Mouse (Mus musculus) heart, embryonic 11.5 days (tissue): Measurements from ENCODE around the gene Pitpnm1. TPM values are rescaled to one million over a fixed set of nuclear protein-coding genes. Genes with fewer than 3 reads are reported as not detected.

Source experiments
- ATAC-seq: fragments of 200-750 bp; cut with Nextera tagmentation; replicated peaks from 2 replicates; pipeline ENCODE4 v1.8.0; 2017; ENCODE audit warnings: moderate library complexity; ENCODE audit not compliant: insufficient number of reproducible peaks, low FRiP score, low TSS enrichment
- H3K27ac ChIP-seq: fragments of 300-500 bp; sonication (generic); 2 replicates; pipeline ENCODE4 v1.5.1; 2014; ENCODE audit warnings: mild to moderate bottlenecking, low read depth, low read length
- H3K27me3 ChIP-seq: fragments of 300-500 bp; sonication (generic); 2 replicates; pipeline ENCODE4 v1.6.1; 2014; ENCODE audit warnings: mild to moderate bottlenecking, low read length, mixed read lengths; ENCODE audit not compliant: control insufficient read depth, insufficient read depth
- H3K36me3 ChIP-seq: fragments of 300-500 bp; sonication (generic); 2 replicates; pipeline ENCODE4 v1.6.1; 2014; ENCODE audit warnings: mild to moderate bottlenecking, low read length, moderate library complexity, mixed read lengths; ENCODE audit not compliant: control insufficient read depth, insufficient read depth
- H3K4me1 ChIP-seq: fragments of 300-500 bp; sonication (generic); 2 replicates; pipeline ENCODE4 v1.6.1; 2014; ENCODE audit warnings: low read length; ENCODE audit not compliant: control insufficient read depth, insufficient read depth
- H3K4me2 ChIP-seq: fragments of 300-500 bp; sonication (generic); 2 replicates; pipeline ENCODE4 v1.6.1; 2014; ENCODE audit warnings: mild to moderate bottlenecking, moderate library complexity
- H3K4me3 ChIP-seq: fragments of 300-500 bp; sonication (generic); 2 replicates; pipeline ENCODE4 v1.5.1; 2014; ENCODE audit warnings: low read depth, low read length
- H3K9ac ChIP-seq: fragments of 300-500 bp; sonication (generic); 2 replicates; pipeline ENCODE4 v1.6.1; 2014; ENCODE audit warnings: mild to moderate bottlenecking, low read depth, low read length, moderate library complexity
- H3K9me3 ChIP-seq: fragments of 300-500 bp; sonication (generic); replicated peaks from 2 replicates; pipeline ENCODE4 v1.6.1; 2016; ENCODE audit warnings: low read length; ENCODE audit not compliant: control insufficient read depth
- WGBS: fragments of 180-500 bp; shearing (Covaris S2); extraction: QIAGEN DNeasy Blood & Tissue Kit; methylation state at CpG from one replicate; pipeline ENCODE4 v1.1.7; 2014; ENCODE audit not compliant: insufficient replicate concordance; 5-methylcytosine and 5-hydroxymethylcytosine counted together
- polyA plus RNA-seq: library from polyadenylated mRNA; unstranded; fragments of >200 nt; fragmentation: Nextera tagmentation; extraction: Ambion mirVana; gene quantifications from 2 replicates; pipeline ENCODE4 v1.2.1, GENCODE M21; 2014

Gene Pitpnm1
- polyA plus RNA-seq, 1 experiment from 2014 or later = 15.5 TPM

DNA sequence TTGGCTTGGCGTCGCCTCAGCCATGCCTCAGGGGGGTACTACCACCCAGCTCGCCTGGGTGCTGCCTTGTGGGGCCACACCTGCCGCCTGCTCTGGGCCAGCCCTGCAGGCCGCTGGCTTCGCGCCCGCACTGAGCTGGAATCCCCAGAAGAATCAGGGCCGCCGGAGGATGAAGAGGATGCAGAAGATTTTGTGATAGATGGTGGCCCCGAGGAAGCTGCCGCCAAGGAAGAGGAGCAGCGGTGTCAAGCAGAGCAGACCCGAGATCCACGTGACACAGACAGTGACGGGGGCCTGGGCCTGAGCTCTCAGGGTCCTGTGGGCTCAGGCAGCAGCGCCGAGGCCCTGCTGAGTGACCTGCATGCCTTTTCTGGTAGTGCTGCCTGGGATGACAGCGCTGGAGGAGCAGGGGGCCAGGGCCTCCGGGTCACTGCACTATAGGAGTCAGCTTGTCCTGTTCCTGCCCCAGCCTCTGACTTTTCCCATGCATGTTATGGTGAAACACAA, 56.3 kb downstream of the Pitpnm1 start:
- Histone ChIP-seq H3K4me2 (no peak overlapping the region), H3K9ac (no peak overlapping the region), H3K27ac (no peak overlapping the region), H3K36me3 (peaks cover 21% of the 10 kb centered on the region), H3K27me3 (no peaks in the 10 kb centered on the region), H3K4me1 (no peaks in the 10 kb centered on the region), H3K4me3 (no peak overlapping the region), H3K9me3 (no peaks in the 10 kb centered on the region)
- 66% methylated on average over 20 of the region's 20 CpGs for WGBS
- no peak for ATAC-seq

DNA sequence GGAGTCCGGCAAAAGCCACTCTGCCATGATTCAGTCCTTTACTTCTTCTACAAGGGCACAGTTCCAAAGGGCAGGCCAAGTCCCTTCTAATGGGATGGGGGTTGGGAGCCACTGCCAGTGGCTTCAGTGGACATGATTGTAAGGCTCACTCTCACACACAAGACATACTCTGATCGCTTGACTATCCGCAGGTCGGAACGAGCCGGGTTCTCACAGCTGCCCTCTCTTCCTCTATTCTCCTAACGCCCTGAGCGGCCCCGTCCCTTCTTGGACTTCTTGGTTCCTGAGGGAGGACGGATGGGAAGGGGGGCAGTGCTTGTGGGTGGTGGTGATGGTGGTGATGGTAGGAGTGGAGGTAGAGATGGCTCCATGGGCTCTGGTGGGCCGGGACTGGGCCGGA, 57.0 kb downstream of the Pitpnm1 start:
- Histone ChIP-seq H3K9ac (no peak overlapping the region), H3K27me3 (no peaks in the 10 kb centered on the region), H3K27ac (no peak overlapping the region), H3K4me3 (no peak overlapping the region), H3K36me3 (peaks cover 19% of the 10 kb centered on the region), H3K4me2 (no peak overlapping the region), H3K4me1 (no peaks in the 10 kb centered on the region), H3K9me3 (no peaks in the 10 kb centered on the region)
- no peak for ATAC-seq
- WGBS = 92% methylated on average over 12 of the region's 12 CpGs

DNA sequence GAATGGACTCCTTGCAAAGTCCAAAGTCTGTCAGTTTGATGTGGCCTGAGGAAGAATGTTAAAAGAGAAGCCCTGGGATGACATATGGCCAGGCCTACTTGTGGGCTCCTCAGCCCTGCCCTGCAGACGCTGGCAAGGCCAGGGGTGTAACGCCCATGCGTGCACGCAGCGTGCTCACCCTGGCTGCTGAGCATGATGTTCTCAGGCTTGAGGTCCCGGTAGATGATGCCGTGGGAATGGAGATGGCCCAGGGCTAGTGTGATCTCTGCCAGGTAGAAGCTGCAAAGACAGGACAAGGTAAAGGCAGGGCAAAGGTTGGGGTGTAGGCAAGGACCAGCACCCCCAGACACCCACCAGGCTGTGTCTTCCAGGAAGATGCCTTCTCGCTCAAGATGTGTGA, 59.3 kb downstream of the Pitpnm1 start:
- no peaks in the 10 kb centered on the region for H3K9me3 ChIP-seq
- H3K4me1 ChIP-seq = peaks cover 7% of the 10 kb centered on the region; the same call in 1 of the 2 replicates
- H3K4me3 ChIP-seq = no peak overlapping the region
- no peak overlapping the region for H3K4me2 ChIP-seq
- no peaks in the 10 kb centered on the region for H3K27me3 ChIP-seq
- no peak overlapping the region for H3K9ac ChIP-seq
- H3K36me3 ChIP-seq = peaks cover 13% of the 10 kb centered on the region
- 93% methylated on average over 8 of the region's 8 CpGs for WGBS
- no peak overlapping the region for H3K27ac ChIP-seq
- no peak for ATAC-seq

DNA sequence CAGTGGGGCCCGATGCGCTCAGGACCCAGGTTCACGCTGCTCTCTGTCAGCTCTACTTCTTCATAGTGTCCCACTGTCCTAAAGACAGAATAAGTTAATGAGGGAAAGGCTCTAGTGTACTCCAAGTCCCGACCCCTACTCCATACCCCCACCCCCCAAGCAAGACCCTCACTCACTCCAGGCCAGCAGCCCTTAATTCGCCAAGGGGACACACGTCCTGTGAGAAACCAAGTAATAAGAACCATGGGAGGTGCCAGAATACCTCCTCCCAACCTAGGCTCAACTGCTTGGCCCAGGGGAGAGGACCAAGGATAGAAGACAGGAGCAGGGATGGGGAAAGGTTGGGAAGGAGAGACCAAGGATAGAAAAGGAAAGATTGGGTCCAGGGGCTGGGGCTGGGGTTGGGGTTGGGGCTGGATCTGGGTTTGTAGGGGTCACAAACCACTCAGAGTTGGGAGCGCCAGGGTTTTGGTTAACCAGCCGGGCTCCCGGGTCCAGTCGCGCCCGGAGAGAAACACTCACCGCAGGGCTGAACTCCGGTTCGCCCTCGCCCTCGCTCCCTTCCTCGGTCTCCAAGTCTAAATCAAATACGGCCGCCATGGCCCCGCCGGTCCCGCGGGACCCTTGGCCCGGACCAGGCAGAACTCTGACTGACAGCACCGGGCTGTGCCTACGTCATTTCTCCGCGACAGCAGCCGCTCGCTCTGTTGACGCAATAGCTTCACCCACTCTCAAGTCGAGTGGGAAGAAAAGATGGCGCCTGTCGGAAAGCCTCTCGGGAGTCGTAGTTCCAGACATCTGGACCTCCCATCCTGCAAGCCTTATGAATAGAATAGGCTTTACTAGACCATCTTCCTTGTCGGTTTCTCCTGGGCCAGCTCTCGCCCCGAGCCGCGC, 63.1 kb downstream of the Pitpnm1 start, which contains the start of gene Rps6kb2:
Gene Rps6kb2 (minus strand): TSS at position 709 of the 897 bp plus-strand sequence.
- peak within 1 kb of the TSS; percentile 73 for H3K4me3 ChIP-seq
- H3K4me2 ChIP-seq = peak within 1 kb of the TSS; percentile 88
- H3K4me1 ChIP-seq = peaks cover 9% of the 10 kb centered on the region
- H3K36me3 ChIP-seq = peaks cover 6% of the 10 kb centered on the region
- H3K27me3 ChIP-seq = no peaks in the 10 kb centered on the region
- ATAC-seq = peak; percentile 70
- no peaks in the 10 kb centered on the region for H3K9me3 ChIP-seq
- 6% methylated on average over 42 of the region's 42 CpGs for WGBS
- H3K9ac ChIP-seq = peak within 1 kb of the TSS; percentile 85
- peak within 1 kb of the TSS; percentile 24; the same call in 1 of the 2 replicates for H3K27ac ChIP-seq

DNA sequence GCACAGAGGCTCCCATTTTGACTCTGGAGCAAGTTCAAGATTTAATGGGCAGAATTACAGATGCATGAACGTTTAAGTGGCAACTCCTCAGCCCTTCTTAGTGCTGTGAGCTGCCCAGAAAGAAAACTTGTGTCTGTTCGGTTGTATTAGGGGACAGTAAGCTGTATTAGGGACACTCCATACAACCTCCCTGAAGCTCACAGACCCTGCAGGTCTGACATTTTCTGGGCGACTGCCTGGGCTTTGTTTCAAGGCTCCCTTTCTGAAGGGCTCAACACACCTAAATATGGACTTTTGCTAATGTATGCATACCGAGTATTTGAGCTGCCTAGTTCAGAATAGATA, 63.7 kb downstream of the Pitpnm1 start:
- peaks cover 6% of the 10 kb centered on the region; the same call in 1 of the 2 replicates for H3K36me3 ChIP-seq
- H3K27ac ChIP-seq = peak overlapping the region; percentile 24; the same call in 1 of the 2 replicates
- peak overlapping the region; percentile 88 for H3K4me2 ChIP-seq
- peaks cover 9% of the 10 kb centered on the region for H3K4me1 ChIP-seq
- H3K27me3 ChIP-seq = no peaks in the 10 kb centered on the region
- WGBS = 36% methylated on average over 4 of the region's 4 CpGs
- H3K4me3 ChIP-seq = peak overlapping the region; percentile 73
- ATAC-seq = no peak
- peak overlapping the region; percentile 85; the same call in 1 of the 2 replicates for H3K9ac ChIP-seq
- no peaks in the 10 kb centered on the region for H3K9me3 ChIP-seq

Other genes with a start within 250 kb of the Pitpnm1 start
- gene Chka, start 248.2 kb upstream of the Pitpnm1 start, polyA plus RNA-seq = 26.6 and 27.9 TPM in 2 replicates
- 16.2 and 18.7 TPM in 2 replicates for gene Tcirg1, start 192.9 kb upstream of the Pitpnm1 start, polyA plus RNA-seq
- 364 and 376 TPM in 2 replicates for gene Ndufs8, start 187.2 kb upstream of the Pitpnm1 start, polyA plus RNA-seq
- 2.3 and 2.4 TPM in 2 replicates for gene Aldh3b1, start 170.2 kb upstream of the Pitpnm1 start, polyA plus RNA-seq
- gene Unc93b1, start 164.8 kb upstream of the Pitpnm1 start, polyA plus RNA-seq = 4.5 and 6.2 TPM in 2 replicates
- not detected in 2 replicates for gene Aldh3b3, start 141.4 kb upstream of the Pitpnm1 start, polyA plus RNA-seq
- 0.16 TPM in 1 of 2 replicates, not detected in the other for gene Aldh3b2, start 127.7 kb upstream of the Pitpnm1 start, polyA plus RNA-seq
- gene Acy3, start 113.4 kb upstream of the Pitpnm1 start, polyA plus RNA-seq = 8.0 and 11.3 TPM in 2 replicates
- 0.11 TPM in 1 of 2 replicates, not detected in the other for gene Tbx10, start 107.2 kb upstream of the Pitpnm1 start, polyA plus RNA-seq
- gene Nudt8, start 99.4 kb upstream of the Pitpnm1 start, polyA plus RNA-seq = 48.0 and 48.8 TPM in 2 replicates
- 2.3 and 2.5 TPM in 2 replicates for gene Gm49405, start 99.4 kb upstream of the Pitpnm1 start, polyA plus RNA-seq
- 64.5 and 65.9 TPM in 2 replicates for gene Doc2g, start 96.7 kb upstream of the Pitpnm1 start, polyA plus RNA-seq
- gene Ndufv1, start 87.2 kb upstream of the Pitpnm1 start, polyA plus RNA-seq = 369 and 417 TPM in 2 replicates
- 359 and 387 TPM in 2 replicates for gene Gstp1, start 62.0 kb upstream of the Pitpnm1 start, polyA plus RNA-seq
- 2.9 and 3.4 TPM in 2 replicates for gene Gstp2, start 54.0 kb upstream of the Pitpnm1 start, polyA plus RNA-seq
- 0.49 TPM in 1 of 2 replicates, not detected in the other for gene Gstp3, start 40.4 kb upstream of the Pitpnm1 start, polyA plus RNA-seq
- not detected in 2 replicates for gene Cabp2, start 18.4 kb upstream of the Pitpnm1 start, polyA plus RNA-seq
- gene Cdk2ap2, start 2.8 kb upstream of the Pitpnm1 start, polyA plus RNA-seq = 63.4 and 64.0 TPM in 2 replicates
- 91.4 and 93.4 TPM in 2 replicates for gene Aip, start 25.9 kb downstream of the Pitpnm1 start, polyA plus RNA-seq
- not detected in 2 replicates for gene Gpr152, start 39.8 kb downstream of the Pitpnm1 start, polyA plus RNA-seq
- gene Cabp4, start 44.0 kb downstream of the Pitpnm1 start, polyA plus RNA-seq = not detected in 2 replicates
- 109 and 113 TPM in 2 replicates for gene Coro1b, start 48.6 kb downstream of the Pitpnm1 start, polyA plus RNA-seq
- gene Ptprcap, start 53.6 kb downstream of the Pitpnm1 start, polyA plus RNA-seq = 1.3 and 1.7 TPM in 2 replicates
- gene Rps6kb2, start 63.4 kb downstream of the Pitpnm1 start, polyA plus RNA-seq = 34.3 and 38.1 TPM in 2 replicates
- gene Carns1, start 75.5 kb downstream of the Pitpnm1 start, polyA plus RNA-seq = 2.1 and 2.8 TPM in 2 replicates
- 1.0 and 1.3 TPM in 2 replicates for gene Tbc1d10c, start 91.3 kb downstream of the Pitpnm1 start, polyA plus RNA-seq
- 749 and 760 TPM in 2 replicates for gene Ppp1ca, start 92.1 kb downstream of the Pitpnm1 start, polyA plus RNA-seq
- 20.6 and 24.1 TPM in 2 replicates for gene Rad9a, start 101.7 kb downstream of the Pitpnm1 start, polyA plus RNA-seq
- 1.2 and 2.5 TPM in 2 replicates for gene Clcf1, start 114.2 kb downstream of the Pitpnm1 start, polyA plus RNA-seq
- gene AC109138.7, start 114.4 kb downstream of the Pitpnm1 start, polyA plus RNA-seq = not detected in 2 replicates
- gene Pold4, start 131.9 kb downstream of the Pitpnm1 start, polyA plus RNA-seq = 17.4 and 19.5 TPM in 2 replicates
- 3.1 and 3.6 TPM in 2 replicates for gene Ssh3, start 169.2 kb downstream of the Pitpnm1 start, polyA plus RNA-seq
- 2.1 and 2.2 TPM in 2 replicates for gene Ankrd13d, start 183.1 kb downstream of the Pitpnm1 start, polyA plus RNA-seq
- 12.0 and 14.2 TPM in 2 replicates for gene Grk2, start 206.2 kb downstream of the Pitpnm1 start, polyA plus RNA-seq